Mouse (Mus musculus) limb, embryonic 15.5 days (tissue): ENCODE measurements around the gene Kcnj1. TPM values are rescaled to one million over a fixed set of nuclear protein-coding genes. Genes with fewer than 3 reads are reported as not detected.

Source experiments
- ATAC-seq: fragments of 200-750 bp; cut with Nextera tagmentation; 2 replicates; pipeline ENCODE4 v1.8.0; 2017; ENCODE audit warnings: low read depth, moderate TSS enrichment; ENCODE audit not compliant: insufficient number of reproducible peaks, low FRiP score, low TSS enrichment
- H3K27ac ChIP-seq: fragments of 300-500 bp; sonication (generic); 2 replicates; pipeline ENCODE4 v1.5.1; 2015; ENCODE audit warnings: moderate library complexity, mild to moderate bottlenecking, inconsistent platforms
- H3K27me3 ChIP-seq: fragments of 300-500 bp; sonication (generic); 2 replicates; pipeline ENCODE4 v1.6.1; 2015; ENCODE audit warnings: inconsistent platforms
- H3K36me3 ChIP-seq: fragments of 300-500 bp; sonication (generic); 2 replicates; pipeline ENCODE4 v1.6.1; 2015; ENCODE audit warnings: inconsistent platforms
- H3K4me1 ChIP-seq: fragments of 300-500 bp; sonication (generic); 2 replicates; pipeline ENCODE4 v1.6.1; 2015; ENCODE audit warnings: inconsistent platforms
- H3K4me2 ChIP-seq: fragments of 300-500 bp; sonication (generic); 2 replicates; pipeline ENCODE4 v1.6.1; 2015; ENCODE audit warnings: mild to moderate bottlenecking, inconsistent platforms
- H3K4me3 ChIP-seq: fragments of 300-500 bp; sonication (generic); 2 replicates; pipeline ENCODE4 v1.5.1; 2015; ENCODE audit warnings: mild to moderate bottlenecking, inconsistent platforms
- H3K9ac ChIP-seq: fragments of 300-500 bp; sonication (generic); 2 replicates; pipeline ENCODE4 v1.6.1; 2015; ENCODE audit warnings: inconsistent platforms
- H3K9me3 ChIP-seq: fragments of 300-500 bp; sonication (generic); 2 replicates; pipeline ENCODE4 v1.6.1; 2016; ENCODE audit warnings: inconsistent platforms
- WGBS: fragments of 180-500 bp; shearing (Covaris S2); methylation state at CpG from one replicate; pipeline ENCODE4 v1.1.7; 2015; 5-methylcytosine and 5-hydroxymethylcytosine counted together
- polyA plus RNA-seq: library from polyadenylated mRNA; unstranded; fragments of >200 nt; fragmentation: Nextera tagmentation; extraction: Ambion mirVana; gene quantifications from 2 replicates; pipeline ENCODE4 v1.2.1, GENCODE M21; 2015

Gene Kcnj1
- polyA plus RNA-seq, 1 experiment from 2014 or later: not detected

- 78% methylated on average over 1 of the region's 1 CpGs for WGBS
- Histone ChIP-seq H3K27me3 (no peaks in the 10 kb centered on the region), H3K9ac (no peak overlapping the region), H3K4me3 (no peak overlapping the region), H3K27ac (no peak overlapping the region), H3K4me1 (no peaks in the 10 kb centered on the region), H3K4me2 (no peak overlapping the region), H3K9me3 (no peaks in the 10 kb centered on the region), H3K36me3 (no peaks in the 10 kb centered on the region)
- no peak for ATAC-seq
Measured at GRCm38 (mm10) chr9:32360770-32361169, 11.5 kb upstream of the Kcnj1 start.

- Histone ChIP-seq H3K4me1 (no peaks in the 10 kb centered on the region), H3K4me3 (no peak overlapping the region), H3K27ac (no peak overlapping the region), H3K9ac (no peak overlapping the region), H3K4me2 (no peak overlapping the region), H3K27me3 (0 out of 2 replicates have a peak, but pooled peaks cover 3% of the 10 kb centered on the region), H3K9me3 (no peaks in the 10 kb centered on the region), H3K36me3 (no peaks in the 10 kb centered on the region)
- no peak for ATAC-seq
- 33% methylated on average over 2 of the region's 2 CpGs for WGBS
Measured at GRCm38 (mm10) chr9:32368812-32369211, 3.5 kb upstream of the Kcnj1 start.

- no peak overlapping the region for H3K4me2 ChIP-seq
- no peak overlapping the region for H3K4me3 ChIP-seq
- H3K27me3 ChIP-seq: 0 out of 2 replicates have a peak, but pooled peaks cover 3% of the 10 kb centered on the region
- no peak overlapping the region for H3K9ac ChIP-seq
- WGBS: 59% methylated on average over 6 of the region's 6 CpGs
- no peaks in the 10 kb centered on the region for H3K9me3 ChIP-seq
- ATAC-seq: no peak
- H3K27ac ChIP-seq: no peak overlapping the region
- H3K36me3 ChIP-seq: no peaks in the 10 kb centered on the region
- no peaks in the 10 kb centered on the region for H3K4me1 ChIP-seq
Measured at GRCm38 (mm10) chr9:32369388-32369787, 2.9 kb upstream of the Kcnj1 start.

- 0 out of 2 replicates have a peak, but pooled peaks cover 3% of the 10 kb centered on the region for H3K27me3 ChIP-seq
- no peak for ATAC-seq
- no peak overlapping the region for H3K4me2 ChIP-seq
- no peak overlapping the region for H3K9ac ChIP-seq
- no peaks in the 10 kb centered on the region for H3K9me3 ChIP-seq
- WGBS: 87% methylated on average over 6 of the region's 6 CpGs
- H3K36me3 ChIP-seq: no peaks in the 10 kb centered on the region
- H3K27ac ChIP-seq: no peak overlapping the region
- H3K4me1 ChIP-seq: no peaks in the 10 kb centered on the region
- H3K4me3 ChIP-seq: no peak overlapping the region
Measured at GRCm38 (mm10) chr9:32373656-32374055, 1.4 kb downstream of the Kcnj1 start.

- Histone ChIP-seq H3K36me3 (no peaks in the 10 kb centered on the region), H3K4me3 (no peak overlapping the region), H3K4me2 (no peak overlapping the region), H3K27ac (no peak overlapping the region), H3K9ac (no peak overlapping the region), H3K27me3 (0 out of 2 replicates have a peak, but pooled peaks cover 2% of the 10 kb centered on the region), H3K4me1 (no peaks in the 10 kb centered on the region), H3K9me3 (no peaks in the 10 kb centered on the region)
- WGBS: 82% methylated on average over 7 of the region's 7 CpGs
- ATAC-seq: no peak
Measured at GRCm38 (mm10) chr9:32376031-32376430, 3.7 kb downstream of the Kcnj1 start.

- H3K4me1 ChIP-seq: no peaks in the 10 kb centered on the region
- no peak overlapping the region for H3K4me2 ChIP-seq
- 70% methylated on average over 5 of the region's 5 CpGs for WGBS
- 0 out of 2 replicates have a peak, but pooled peaks cover 2% of the 10 kb centered on the region for H3K27me3 ChIP-seq
- no peak overlapping the region for H3K9ac ChIP-seq
- no peaks in the 10 kb centered on the region for H3K36me3 ChIP-seq
- no peaks in the 10 kb centered on the region for H3K9me3 ChIP-seq
- ATAC-seq: no peak
- no peak overlapping the region for H3K27ac ChIP-seq
- H3K4me3 ChIP-seq: no peak overlapping the region
Measured at GRCm38 (mm10) chr9:32376863-32377590, 4.7 kb downstream of the Kcnj1 start.

GRCm38 (mm10) chr9:32384906-32385305 lies 12.6 kb downstream of the Kcnj1 start:
- H3K9me3 ChIP-seq: no peaks in the 10 kb centered on the region
- H3K9ac ChIP-seq: no peak overlapping the region
- 71% methylated on average over 4 of the region's 4 CpGs for whole genome bisulfite sequencing
- H3K4me2 ChIP-seq: no peak overlapping the region
- H3K4me3 ChIP-seq: no peak overlapping the region
- no peak overlapping the region for H3K27ac ChIP-seq
- H3K36me3 ChIP-seq: no peaks in the 10 kb centered on the region
- 0 out of 2 replicates have a peak, but pooled peaks have one; percentile 6 for ATAC-seq
- 0 out of 2 replicates have a peak, but pooled peaks cover 2% of the 10 kb centered on the region for H3K27me3 ChIP-seq
- H3K4me1 ChIP-seq: 0 out of 2 replicates have a peak, but pooled peaks cover 3% of the 10 kb centered on the region

- WGBS: 88% methylated on average over 1 of the region's 1 CpGs
- no peaks in the 10 kb centered on the region for H3K9me3 ChIP-seq
- no peaks in the 10 kb centered on the region for H3K36me3 ChIP-seq
- H3K9ac ChIP-seq: no peak overlapping the region
- no peak overlapping the region for H3K4me2 ChIP-seq
- ATAC-seq: no peak
- no peak overlapping the region for H3K27ac ChIP-seq
- no peaks in the 10 kb centered on the region for H3K27me3 ChIP-seq
- no peak overlapping the region for H3K4me3 ChIP-seq
- 0 out of 2 replicates have a peak, but pooled peaks cover 3% of the 10 kb centered on the region for H3K4me1 ChIP-seq
Measured at GRCm38 (mm10) chr9:32388120-32388519, 15.8 kb downstream of the Kcnj1 start.

- ATAC-seq: no peak
- Histone ChIP-seq H3K27ac (no peak overlapping the region), H3K9ac (no peak overlapping the region), H3K36me3 (no peaks in the 10 kb centered on the region), H3K9me3 (no peaks in the 10 kb centered on the region), H3K4me1 (no peaks in the 10 kb centered on the region), H3K4me3 (no peak overlapping the region), H3K27me3 (no peaks in the 10 kb centered on the region), H3K4me2 (no peak overlapping the region)
- WGBS: 84% methylated on average over 5 of the region's 5 CpGs
Measured at GRCm38 (mm10) chr9:32391092-32391491, 18.8 kb downstream of the Kcnj1 start.

- Histone ChIP-seq H3K9me3 (no peaks in the 10 kb centered on the region), H3K4me1 (no peaks in the 10 kb centered on the region), H3K36me3 (no peaks in the 10 kb centered on the region), H3K4me3 (no peak overlapping the region), H3K27me3 (no peaks in the 10 kb centered on the region), H3K9ac (no peak overlapping the region), H3K27ac (no peak overlapping the region), H3K4me2 (no peak overlapping the region)
- 81% methylated on average over 9 of the region's 9 CpGs for WGBS
- ATAC-seq: no peak
Measured at GRCm38 (mm10) chr9:32391701-32392100, 19.4 kb downstream of the Kcnj1 start.

- H3K9ac ChIP-seq: no peak overlapping the region
- H3K27ac ChIP-seq: no peak overlapping the region
- H3K9me3 ChIP-seq: no peaks in the 10 kb centered on the region
- no peak for ATAC-seq
- no peaks in the 10 kb centered on the region for H3K36me3 ChIP-seq
- WGBS: 79% methylated on average over 6 of the region's 6 CpGs
- H3K4me3 ChIP-seq: no peak overlapping the region
- H3K4me2 ChIP-seq: no peak overlapping the region
- no peaks in the 10 kb centered on the region for H3K27me3 ChIP-seq
- H3K4me1 ChIP-seq: no peaks in the 10 kb centered on the region
Measured at GRCm38 (mm10) chr9:32392716-32393115, 20.4 kb downstream of the Kcnj1 start.

- no peak for ATAC-seq
- 81% methylated on average over 4 of the region's 4 CpGs for WGBS
- no peaks in the 10 kb centered on the region for H3K4me1 ChIP-seq
- no peak overlapping the region for H3K9ac ChIP-seq
- no peak overlapping the region for H3K4me3 ChIP-seq
- H3K27ac ChIP-seq: no peak overlapping the region
- no peak overlapping the region for H3K4me2 ChIP-seq
- no peaks in the 10 kb centered on the region for H3K27me3 ChIP-seq
- H3K36me3 ChIP-seq: no peaks in the 10 kb centered on the region
- H3K9me3 ChIP-seq: no peaks in the 10 kb centered on the region
Measured at GRCm38 (mm10) chr9:32394761-32395161, 22.5 kb downstream of the Kcnj1 start.
